Mouse (Mus musculus) stomach, embryonic 15.5 days (tissue): ENCODE data around the gene Olfr461. TPM values are rescaled to one million over a fixed set of nuclear protein-coding genes. Genes with fewer than 3 reads are reported as not detected.
"Not testable (repeated sequence)": the region's sequence is repeated elsewhere in the genome, so short reads cannot be mapped to it uniquely, and the experiment has no call there.

Source experiments
- ATAC-seq: fragments of 200-750 bp; cut with Nextera tagmentation; 2 replicates; pipeline ENCODE4 v1.8.0; 2017; ENCODE audit warnings: low read depth, moderate number of reproducible peaks, moderate TSS enrichment; ENCODE audit not compliant: insufficient read depth, low FRiP score
- H3K27ac ChIP-seq: fragments of 300-500 bp; sonication (generic); 2 replicates; pipeline ENCODE4 v1.5.1; 2015; ENCODE audit warnings: mild to moderate bottlenecking, inconsistent platforms
- H3K27me3 ChIP-seq: fragments of 300-500 bp; sonication (generic); replicated peaks from 2 replicates; pipeline ENCODE4 v1.6.1; 2015; ENCODE audit warnings: inconsistent platforms
- H3K36me3 ChIP-seq: fragments of 300-500 bp; sonication (generic); 2 replicates; pipeline ENCODE4 v1.6.1; 2015; ENCODE audit warnings: inconsistent platforms
- H3K4me1 ChIP-seq: fragments of 300-500 bp; sonication (generic); 2 replicates; pipeline ENCODE4 v1.6.1; 2015; ENCODE audit warnings: inconsistent platforms
- H3K4me2 ChIP-seq: fragments of 300-500 bp; sonication (generic); 2 replicates; pipeline ENCODE4 v1.6.1; 2015; ENCODE audit warnings: mild to moderate bottlenecking, inconsistent platforms
- H3K4me3 ChIP-seq: fragments of 300-500 bp; sonication (generic); replicated peaks from 2 replicates; pipeline ENCODE4 v1.5.1; 2015; ENCODE audit warnings: inconsistent platforms
- H3K9ac ChIP-seq: fragments of 300-500 bp; sonication (generic); 2 replicates; pipeline ENCODE4 v1.6.1; 2015; ENCODE audit warnings: inconsistent platforms
- H3K9me3 ChIP-seq: fragments of 300-500 bp; sonication (generic); 2 replicates; pipeline ENCODE4 v1.6.1; 2016; ENCODE audit warnings: inconsistent platforms
- WGBS: fragments of 180-500 bp; shearing (Covaris S2); methylation state at CpG from one replicate; pipeline ENCODE4 v1.1.7; 2015; 5-methylcytosine and 5-hydroxymethylcytosine counted together
- polyA plus RNA-seq: library from polyadenylated mRNA; unstranded; fragments of >200 nt; fragmentation: Nextera tagmentation; extraction: Ambion mirVana; gene quantifications from 2 replicates; pipeline ENCODE4 v1.2.1, GENCODE M21; 2015

Gene Olfr461
- polyA plus RNA-seq: not detected in 2 replicates

- no peaks in the 10 kb centered on the region for H3K9me3 ChIP-seq
- H3K4me3 ChIP-seq: no peak within 1 kb of the TSS
- 69% methylated on average over 2 of the region's 2 CpGs for WGBS
- H3K4me2 ChIP-seq: no peak within 1 kb of the TSS
- no peak within 1 kb of the TSS for H3K27ac ChIP-seq
- no peak within 1 kb of the TSS for H3K9ac ChIP-seq
- no peaks in the 10 kb centered on the region for H3K36me3 ChIP-seq
- ATAC-seq: no peak
- H3K4me1 ChIP-seq: no peaks in the 10 kb centered on the region
- H3K27me3 ChIP-seq: no peaks in the 10 kb centered on the region
These were observed at the start of gene Olfr461 for GRCm38 (mm10) chr6:40554950-40555349. Olfr461 (minus strand) TSS chr6:40555050.

- H3K36me3 ChIP-seq, H3K4me2 ChIP-seq, H3K4me1 ChIP-seq, H3K9ac ChIP-seq, H3K4me3 ChIP-seq, H3K27ac ChIP-seq, ATAC-seq, H3K27me3 ChIP-seq, H3K9me3 ChIP-seq: not testable (repeated sequence)
- 37% methylated on average over 4 of the region's 4 CpGs for WGBS
These were observed 43.7 kb upstream of the Olfr461 start for GRCm38 (mm10) chr6:40598546-40598945.

GRCm38 (mm10) chr6:40594804-40595550 lies 40.1 kb upstream of the Olfr461 start:
- no peak overlapping the region for H3K27ac ChIP-seq
- WGBS: 66% methylated on average over 3 of the region's 3 CpGs
- no peaks in the 10 kb centered on the region for H3K36me3 ChIP-seq
- no peak overlapping the region for H3K9ac ChIP-seq
- H3K4me2 ChIP-seq: no peak overlapping the region
- ATAC-seq: no peak
- H3K27me3 ChIP-seq: no peaks in the 10 kb centered on the region
- no peaks in the 10 kb centered on the region for H3K4me1 ChIP-seq
- H3K9me3 ChIP-seq: no peaks in the 10 kb centered on the region
- no peak overlapping the region for H3K4me3 ChIP-seq

DNA sequence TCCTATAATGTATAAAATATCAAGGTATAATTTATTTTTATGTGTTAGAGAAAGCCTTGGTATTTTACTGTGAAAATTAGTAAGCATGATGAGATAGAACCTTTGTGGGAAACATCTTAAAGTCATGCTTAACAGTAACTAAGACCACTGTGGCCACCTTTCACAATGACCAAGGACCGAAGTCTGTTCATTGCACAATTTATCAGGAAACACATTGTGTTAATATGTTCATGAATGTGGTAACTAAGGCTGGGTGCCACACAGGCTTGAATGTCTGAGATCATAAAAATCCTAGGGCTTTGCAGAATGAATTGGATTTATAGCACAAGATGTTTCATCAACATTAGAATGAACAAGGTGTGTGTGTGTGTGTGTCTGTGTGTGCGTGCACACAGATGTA lies 33.5 kb upstream of the Olfr461 start:
- Histone ChIP-seq H3K4me2 (no peak overlapping the region), H3K36me3 (no peaks in the 10 kb centered on the region), H3K9ac (no peak overlapping the region), H3K27ac (no peak overlapping the region), H3K4me3 (no peak overlapping the region), H3K9me3 (no peaks in the 10 kb centered on the region), H3K27me3 (no peaks in the 10 kb centered on the region), H3K4me1 (no peaks in the 10 kb centered on the region)
- WGBS: 89% methylated on average over 2 of the region's 2 CpGs
- no peak for ATAC-seq

- no peak within 1 kb of the TSS for H3K4me3 ChIP-seq
- H3K36me3 ChIP-seq: no peaks in the 10 kb centered on the region
- no peaks in the 10 kb centered on the region for H3K4me1 ChIP-seq
- 72% methylated on average over 5 of the region's 5 CpGs for WGBS
- H3K27ac ChIP-seq: no peak within 1 kb of the TSS
- H3K9me3 ChIP-seq: no peaks in the 10 kb centered on the region
- H3K27me3 ChIP-seq: no peaks in the 10 kb centered on the region
- H3K9ac ChIP-seq: no peak within 1 kb of the TSS
- no peak for ATAC-seq
- H3K4me2 ChIP-seq: no peak within 1 kb of the TSS
These were observed 30.8 kb upstream of the Olfr461 start, which contains the start of gene Clec5a for GRCm38 (mm10) chr6:40585645-40586044. Clec5a (minus strand) TSS chr6:40585821.

DNA sequence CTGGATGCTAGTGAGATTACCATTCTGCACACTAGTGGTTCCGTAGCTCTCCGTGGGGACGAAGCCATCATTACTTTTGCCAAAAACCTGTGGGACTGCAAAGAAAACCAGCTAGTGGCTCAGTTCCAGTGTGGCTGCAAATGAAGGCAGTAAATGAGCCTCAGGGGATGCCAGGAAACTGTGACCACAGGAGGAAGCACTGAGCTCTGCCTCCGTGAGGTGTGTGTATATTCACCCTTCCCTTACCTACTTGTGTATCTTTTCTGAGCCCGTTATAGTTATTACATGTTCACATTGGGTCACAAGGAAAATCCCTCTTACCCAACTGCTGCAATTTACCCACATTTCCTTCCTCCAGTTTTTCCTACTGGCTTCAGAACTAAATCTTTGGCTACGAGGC lies 29.5 kb upstream of the Olfr461 start:
- 84% methylated on average over 6 of the region's 6 CpGs for WGBS
- Histone ChIP-seq H3K4me3 (no peak overlapping the region), H3K36me3 (no peaks in the 10 kb centered on the region), H3K27ac (no peak overlapping the region), H3K27me3 (no peaks in the 10 kb centered on the region), H3K9me3 (no peaks in the 10 kb centered on the region), H3K9ac (no peak overlapping the region), H3K4me1 (no peaks in the 10 kb centered on the region), H3K4me2 (no peak overlapping the region)
- no peak for ATAC-seq

DNA sequence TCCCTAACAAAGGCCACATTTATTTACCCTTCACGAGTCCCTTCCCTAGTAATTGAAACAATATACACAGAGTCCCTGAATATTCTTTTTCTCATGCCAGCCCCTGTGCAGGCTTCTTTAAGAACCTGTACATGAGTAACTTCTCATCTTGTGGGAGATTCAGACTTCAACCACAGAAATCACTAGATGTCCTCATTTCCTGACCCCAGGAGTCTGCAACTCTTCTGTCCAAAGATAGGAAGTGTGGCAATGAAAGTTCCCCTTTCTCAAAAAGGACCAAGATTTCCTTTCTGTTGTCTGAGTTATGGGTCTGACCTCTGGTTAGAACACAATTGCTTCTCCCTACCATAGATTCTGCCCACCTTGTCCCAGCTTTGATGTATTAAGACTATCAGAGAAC lies 21.5 kb upstream of the Olfr461 start:
- Histone ChIP-seq H3K27me3 (no peaks in the 10 kb centered on the region), H3K4me1 (no peaks in the 10 kb centered on the region), H3K9ac (no peak overlapping the region), H3K9me3 (no peaks in the 10 kb centered on the region), H3K27ac (no peak overlapping the region), H3K36me3 (no peaks in the 10 kb centered on the region), H3K4me3 (no peak overlapping the region), H3K4me2 (no peak overlapping the region)
- 70% methylated on average over 1 of the region's 1 CpGs for WGBS
- ATAC-seq: no peak

DNA sequence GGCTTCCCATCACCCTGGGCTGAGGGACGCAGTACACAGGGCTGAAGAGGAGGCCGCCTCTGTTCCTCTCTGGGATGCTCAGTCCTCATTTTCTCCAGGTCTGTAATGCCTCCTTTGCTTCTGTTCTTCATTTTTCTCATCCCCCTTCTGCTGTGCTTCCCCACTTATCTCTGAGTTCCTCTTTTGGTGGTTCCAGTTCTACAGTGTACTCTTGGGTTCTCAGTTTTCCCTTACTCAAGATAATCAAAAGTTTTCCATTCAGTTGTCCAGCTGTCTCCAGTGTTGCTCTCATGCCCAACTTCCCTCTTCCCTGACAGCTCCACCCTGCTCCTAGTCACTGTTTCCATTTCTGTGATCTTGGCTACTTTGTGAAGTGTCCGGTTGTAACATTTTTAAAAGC lies 18.8 kb upstream of the Olfr461 start:
- Histone ChIP-seq H3K4me2 (no peak overlapping the region), H3K4me3 (no peak overlapping the region), H3K36me3 (no peaks in the 10 kb centered on the region), H3K4me1 (no peaks in the 10 kb centered on the region), H3K9me3 (no peaks in the 10 kb centered on the region), H3K27ac (no peak overlapping the region), H3K9ac (no peak overlapping the region), H3K27me3 (no peaks in the 10 kb centered on the region)
- no peak for ATAC-seq
- WGBS: 67% methylated on average over 3 of the region's 3 CpGs

GRCm38 (mm10) chr6:40569187-40569586 lies 14.3 kb upstream of the Olfr461 start, which contains the start of gene Olfr460:
Olfr460 (plus strand) TSS chr6:40569487.
- H3K4me1 ChIP-seq: no peaks in the 10 kb centered on the region
- no peaks in the 10 kb centered on the region for H3K9me3 ChIP-seq
- H3K27me3 ChIP-seq: no peaks in the 10 kb centered on the region
- 79% methylated on average over 3 of the region's 3 CpGs for WGBS
- no peak for ATAC-seq
- no peaks in the 10 kb centered on the region for H3K36me3 ChIP-seq
- no peak within 1 kb of the TSS for H3K9ac ChIP-seq
- no peak within 1 kb of the TSS for H3K4me2 ChIP-seq
- no peak within 1 kb of the TSS for H3K27ac ChIP-seq
- no peak within 1 kb of the TSS for H3K4me3 ChIP-seq

- no peaks in the 10 kb centered on the region for H3K36me3 ChIP-seq
- H3K4me2 ChIP-seq: no peak overlapping the region
- no peak overlapping the region for H3K27ac ChIP-seq
- no peak overlapping the region for H3K9ac ChIP-seq
- no peaks in the 10 kb centered on the region for H3K4me1 ChIP-seq
- H3K4me3 ChIP-seq: no peak overlapping the region
- no peak for ATAC-seq
- no peaks in the 10 kb centered on the region for H3K9me3 ChIP-seq
- H3K27me3 ChIP-seq: no peaks in the 10 kb centered on the region
- WGBS: 78% methylated on average over 10 of the region's 10 CpGs
These were observed 10.2 kb downstream of the Olfr461 start for GRCm38 (mm10) chr6:40544690-40545089.

- WGBS: 71% methylated on average over 1 of the region's 1 CpGs
- H3K9ac ChIP-seq: no peak within 1 kb of the TSS
- H3K4me3 ChIP-seq: no peak within 1 kb of the TSS
- H3K4me2 ChIP-seq: no peak within 1 kb of the TSS
- no peaks in the 10 kb centered on the region for H3K36me3 ChIP-seq
- no peaks in the 10 kb centered on the region for H3K27me3 ChIP-seq
- H3K9me3 ChIP-seq: no peaks in the 10 kb centered on the region
- no peak within 1 kb of the TSS for H3K27ac ChIP-seq
- no peak for ATAC-seq
- H3K4me1 ChIP-seq: no peaks in the 10 kb centered on the region
These were observed 35.4 kb downstream of the Olfr461 start, which contains the start of gene Prss37 for GRCm38 (mm10) chr6:40519408-40519807. Prss37 (minus strand) TSS chr6:40519508.

- Histone ChIP-seq H3K36me3 (no peaks in the 10 kb centered on the region), H3K27ac (no peak within 1 kb of the TSS), H3K9me3 (no peaks in the 10 kb centered on the region), H3K4me2 (no peak within 1 kb of the TSS), H3K9ac (no peak within 1 kb of the TSS), H3K4me3 (no peak within 1 kb of the TSS), H3K4me1 (no peaks in the 10 kb centered on the region), H3K27me3 (no peaks in the 10 kb centered on the region)
- ATAC-seq: no peak
- WGBS: 88% methylated on average over 3 of the region's 3 CpGs
These were observed 61.6 kb downstream of the Olfr461 start, which contains the start of gene Tas2r108 for GRCm38 (mm10) chr6:40493229-40493628. Tas2r108 (plus strand) TSS chr6:40493529.
